Mouse (Mus musculus) liver, postnatal 0 days (tissue): Measurements from ENCODE around the gene D13Ertd608e.

ENCODE experiments used
- CTCF ChIP-seq: sonication (generic); IDR thresholded peaks from 2 replicates; pipeline ENCODE4 v1.5.1; 2016; ENCODE audit warnings: antibody characterized with exemption, low read depth
- EP300 ChIP-seq: IDR thresholded peaks from 2 replicates; pipeline ENCODE4 v1.6.1; 2016; ENCODE audit warnings: antibody characterized with exemption, low read depth, mild to moderate bottlenecking

DNA sequence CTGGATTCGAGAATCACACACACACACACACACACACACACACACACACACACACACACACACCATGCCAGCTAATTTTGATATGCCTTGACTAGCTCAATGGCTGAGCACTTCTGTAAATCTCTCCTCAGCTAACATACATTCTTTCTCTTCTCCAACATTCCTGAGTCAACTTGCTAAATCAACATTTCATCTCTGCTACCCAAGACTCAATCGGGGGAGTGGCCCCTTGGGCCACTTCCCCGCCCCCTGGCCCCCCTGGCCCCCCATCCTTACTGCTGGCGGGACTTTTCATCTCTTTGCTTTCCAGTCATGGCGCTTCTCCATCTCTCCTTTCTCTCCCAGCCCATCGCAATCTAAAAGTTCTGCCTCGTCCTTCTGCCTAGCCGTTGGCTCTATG lies 19.0 kb upstream of the D13Ertd608e start:
- TF ChIP-seq CTCF (no peak), EP300 (no peak)
